Mouse (Mus musculus) cortical plate, adult 2 months (tissue): ENCODE data around the gene Olfr641. TPM values are rescaled to one million over a fixed set of nuclear protein-coding genes. Genes with fewer than 3 reads are reported as not detected.

ENCODE experiments used
- H3K27ac ChIP-seq: fragments of 200-500 bp; 2 replicates; pipeline ENCODE4 v1.5.1; 2012; ENCODE audit warnings: low read length, control low read depth, inconsistent platforms; ENCODE audit not compliant: insufficient read depth
- H3K4me1 ChIP-seq: fragments of 200-500 bp; 2 replicates; pipeline ENCODE4 v1.6.1; 2011; ENCODE audit warnings: low read length; ENCODE audit not compliant: control insufficient read depth, insufficient read depth
- H3K4me3 ChIP-seq: fragments of 200-500 bp; 2 replicates; pipeline ENCODE4 v1.5.1; 2011; ENCODE audit warnings: mild to moderate bottlenecking, low read length, control low read depth; ENCODE audit not compliant: insufficient read depth
- CTCF ChIP-seq: fragments of 200-500 bp; IDR thresholded peaks from 2 replicates; pipeline ENCODE4 v1.5.1; 2011; ENCODE audit warnings: mild to moderate bottlenecking, control low read depth, low read length; ENCODE audit not compliant: insufficient read depth; ENCODE audit errors: extremely low read depth
- POLR2A ChIP-seq: fragments of 200-500 bp; IDR thresholded peaks from 2 replicates; pipeline ENCODE4 v1.6.1; 2011; ENCODE audit warnings: mild to moderate bottlenecking, low read length, control low read depth; ENCODE audit not compliant: insufficient read depth; ENCODE audit errors: extremely low read depth
- polyA plus RNA-seq: library from polyadenylated mRNA; depleted of rRNA; stranded (reverse); fragments of >200 nt; gene quantifications from 2 replicates; pipeline ENCODE4 v1.2.3, GENCODE M21; 2012; rRNA removed

The Olfr641 gene
- polyA plus RNA-seq, 1 experiment, result not detected

GRCm38 (mm10) chr7:104059215-104059614, 24.0 kb downstream of the Olfr641 start:
- no peak overlapping the region for H3K27ac ChIP-seq
- H3K4me1 ChIP-seq, result no peaks in the 10 kb centered on the region
- no peak overlapping the region for H3K4me3 ChIP-seq
- TF ChIP-seq POLR2A (no peak), CTCF (no peak)

- Histone ChIP-seq H3K27ac (no peak within 1 kb of the TSS), H3K4me1 (no peaks in the 10 kb centered on the region), H3K4me3 (no peak within 1 kb of the TSS)
- TF ChIP-seq CTCF (no peak), POLR2A (no peak)
These were observed 26.1 kb downstream of the Olfr641 start, which contains the start of gene 4930516K23Rik for GRCm38 (mm10) chr7:104061345-104061744. 4930516K23Rik (minus strand) TSS chr7:104061445.

GRCm38 (mm10) chr7:104071769-104072168, 36.5 kb downstream of the Olfr641 start, which contains the start of gene Olfr644:
Olfr644 (minus strand) TSS chr7:104071869.
- Histone ChIP-seq H3K4me1 (no peaks in the 10 kb centered on the region), H3K27ac (no peak within 1 kb of the TSS), H3K4me3 (no peak within 1 kb of the TSS)
- TF ChIP-seq CTCF, result no peak
- TF ChIP-seq POLR2A, result no peak

GRCm38 (mm10) chr7:104085365-104085764, 50.1 kb downstream of the Olfr641 start, which contains the start of gene Olfr645:
Olfr645 (minus strand) TSS chr7:104085465.
- Histone ChIP-seq H3K27ac (no peak within 1 kb of the TSS), H3K4me1 (no peaks in the 10 kb centered on the region), H3K4me3 (no peak within 1 kb of the TSS)
- TF ChIP-seq CTCF, result no peak
- TF ChIP-seq POLR2A, result no peak

Other genes with a start within 250 kb of the Olfr641 start
- not detected in 2 replicates for gene Olfr67, start 243.6 kb upstream of the Olfr641 start, polyA plus RNA-seq
- gene Hbb-bt, start 221.4 kb upstream of the Olfr641 start, polyA plus RNA-seq, result 56.3 and 87.5 TPM in 2 replicates
- gene Hbb-bs, start 207.3 kb upstream of the Olfr641 start, polyA plus RNA-seq, result 471 and 650 TPM in 2 replicates
- gene Hbb-bh2, start 194.9 kb upstream of the Olfr641 start, polyA plus RNA-seq, result not detected in 2 replicates
- not detected in 2 replicates for gene Hbb-bh1, start 192.3 kb upstream of the Olfr641 start, polyA plus RNA-seq
- 0.95 and 1.0 TPM in 2 replicates for gene Hbb-y, start 182.2 kb upstream of the Olfr641 start, polyA plus RNA-seq
- gene Olfr66, start 149.2 kb upstream of the Olfr641 start, polyA plus RNA-seq, result not detected in 2 replicates
- not detected in 2 replicates for gene Olfr64, start 141.0 kb upstream of the Olfr641 start, polyA plus RNA-seq
- not detected in 2 replicates for gene Olfr65, start 132.0 kb upstream of the Olfr641 start, polyA plus RNA-seq
- not detected in 2 replicates for gene Olfr631, start 106.6 kb upstream of the Olfr641 start, polyA plus RNA-seq
- gene Olfr632, start 101.1 kb upstream of the Olfr641 start, polyA plus RNA-seq, result not detected in 2 replicates
- not detected in 2 replicates for gene Olfr633, start 91.0 kb upstream of the Olfr641 start, polyA plus RNA-seq
- gene Olfr635, start 64.3 kb upstream of the Olfr641 start, polyA plus RNA-seq, result not detected in 2 replicates
- gene Olfr638, start 36.7 kb upstream of the Olfr641 start, polyA plus RNA-seq, result not detected in 2 replicates
- not detected in 2 replicates for gene Olfr639, start 18.1 kb upstream of the Olfr641 start, polyA plus RNA-seq
- not detected in 2 replicates for gene Olfr640, start 9.9 kb upstream of the Olfr641 start, polyA plus RNA-seq
- not detected in 2 replicates for gene Olfr642, start 17.2 kb downstream of the Olfr641 start, polyA plus RNA-seq
- not detected in 2 replicates for gene 4930516K23Rik, start 26.0 kb downstream of the Olfr641 start, polyA plus RNA-seq
- gene Olfr644, start 36.4 kb downstream of the Olfr641 start, polyA plus RNA-seq, result not detected in 2 replicates
- not detected in 2 replicates for gene Olfr645, start 50.0 kb downstream of the Olfr641 start, polyA plus RNA-seq
- not detected in 2 replicates for gene Olfr646, start 69.4 kb downstream of the Olfr641 start, polyA plus RNA-seq
- not detected in 2 replicates for gene Ubqln5, start 94.4 kb downstream of the Olfr641 start, polyA plus RNA-seq
- gene Olfr643, start 102.0 kb downstream of the Olfr641 start, polyA plus RNA-seq, result not detected in 2 replicates
- not detected in 2 replicates for gene Ubqln3, start 107.8 kb downstream of the Olfr641 start, polyA plus RNA-seq
- not detected in 2 replicates for gene Ubqlnl, start 115.1 kb downstream of the Olfr641 start, polyA plus RNA-seq
- 0.04 TPM in 1 of 2 replicates, not detected in the other for gene Olfm5, start 129.4 kb downstream of the Olfr641 start, polyA plus RNA-seq
- gene Olfr648, start 147.9 kb downstream of the Olfr641 start, polyA plus RNA-seq, result 0.15 and 0.19 TPM in 2 replicates
- not detected in 2 replicates for gene Olfr649, start 160.5 kb downstream of the Olfr641 start, polyA plus RNA-seq
- gene Trim6, start 183.3 kb downstream of the Olfr641 start, polyA plus RNA-seq, result 0.38 and 0.57 TPM in 2 replicates
- gene Trim34a, start 209.0 kb downstream of the Olfr641 start, polyA plus RNA-seq, result 2.8 and 3.4 TPM in 2 replicates